Mouse (Mus musculus) brown adipose tissue, adult 24 weeks (tissue): ENCODE data around the gene Sema4b. TPM values are rescaled to one million over a fixed set of nuclear protein-coding genes. Genes with fewer than 3 reads are reported as not detected.

Experiments used
- polyA plus RNA-seq: library from polyadenylated mRNA; stranded (reverse); fragments of >200 nt; gene quantifications from 2 replicates; pipeline ENCODE4 v1.2.4, GENCODE M21; 2012; ENCODE audit not compliant: missing spikeins, insufficient read depth, insufficient read length

Sema4b gene
- polyA plus RNA-seq, 1 experiment, result 15.1 TPM

Other genes starting within 250 kb of the Sema4b start
- gene Zfp710, start 162.0 kb upstream of the Sema4b start, polyA plus RNA-seq, result 6.4 and 7.7 TPM in 2 replicates
- gene Idh2, start 71.4 kb upstream of the Sema4b start, polyA plus RNA-seq, result 310 and 421 TPM in 2 replicates
- 56.7 and 63.4 TPM in 2 replicates for gene Cib1, start 46.0 kb downstream of the Sema4b start, polyA plus RNA-seq
- 0.71 and 2.9 TPM in 2 replicates for gene Gdpgp1, start 46.0 kb downstream of the Sema4b start, polyA plus RNA-seq
- gene Ttll13, start 59.5 kb downstream of the Sema4b start, polyA plus RNA-seq, result not detected in 2 replicates
- 26.1 and 27.5 TPM in 2 replicates for gene Ngrn, start 74.4 kb downstream of the Sema4b start, polyA plus RNA-seq
- gene Vps33b, start 82.8 kb downstream of the Sema4b start, polyA plus RNA-seq, result 4.1 and 6.4 TPM in 2 replicates
- gene Prc1, start 107.6 kb downstream of the Sema4b start, polyA plus RNA-seq, result 1.3 TPM in 1 of 2 replicates, not detected in the other
- gene Rccd1, start 137.6 kb downstream of the Sema4b start, polyA plus RNA-seq, result 3.7 and 7.2 TPM in 2 replicates
- gene Unc45a, start 154.2 kb downstream of the Sema4b start, polyA plus RNA-seq, result 12.8 and 19.7 TPM in 2 replicates
- gene Hddc3, start 156.3 kb downstream of the Sema4b start, polyA plus RNA-seq, result 35.2 and 35.6 TPM in 2 replicates
- gene Man2a2, start 184.5 kb downstream of the Sema4b start, polyA plus RNA-seq, result 56.3 and 65.8 TPM in 2 replicates
- 5.6 and 5.8 TPM in 2 replicates for gene Fes, start 201.1 kb downstream of the Sema4b start, polyA plus RNA-seq
- gene Furin, start 218.6 kb downstream of the Sema4b start, polyA plus RNA-seq, result 46.7 and 50.2 TPM in 2 replicates